Mouse (Mus musculus): ENCODE measurements around the gene Aldh3b2. TPM values are rescaled to one million over a fixed set of nuclear protein-coding genes. Genes with fewer than 3 reads are reported as not detected.

The Aldh3b2 gene
- total RNA-seq, 2 experiments from 2014 or later = 8.9 to 11.2 TPM

DNA sequence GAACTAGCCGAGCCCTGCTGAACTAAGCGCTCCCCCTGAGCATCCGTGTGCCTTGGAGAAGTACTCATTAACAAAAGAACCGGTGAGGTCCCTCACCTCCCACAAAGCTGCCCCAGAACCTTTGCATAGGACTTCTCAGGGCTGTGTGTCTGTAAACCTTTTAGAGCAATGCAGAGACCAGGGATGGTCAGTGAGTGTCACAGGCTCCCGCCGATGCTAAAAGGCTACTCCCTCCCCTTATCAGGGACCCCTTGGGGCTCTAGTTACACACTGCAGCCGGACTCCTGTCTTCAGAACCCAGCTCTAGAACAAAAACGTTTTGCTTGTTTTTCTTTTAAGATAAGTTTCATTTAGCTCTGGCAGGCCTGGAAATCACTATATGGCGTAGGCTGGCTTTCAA is 40.9 kb downstream of the Aldh3b2 start:
- no peak for DNase-seq

DNA sequence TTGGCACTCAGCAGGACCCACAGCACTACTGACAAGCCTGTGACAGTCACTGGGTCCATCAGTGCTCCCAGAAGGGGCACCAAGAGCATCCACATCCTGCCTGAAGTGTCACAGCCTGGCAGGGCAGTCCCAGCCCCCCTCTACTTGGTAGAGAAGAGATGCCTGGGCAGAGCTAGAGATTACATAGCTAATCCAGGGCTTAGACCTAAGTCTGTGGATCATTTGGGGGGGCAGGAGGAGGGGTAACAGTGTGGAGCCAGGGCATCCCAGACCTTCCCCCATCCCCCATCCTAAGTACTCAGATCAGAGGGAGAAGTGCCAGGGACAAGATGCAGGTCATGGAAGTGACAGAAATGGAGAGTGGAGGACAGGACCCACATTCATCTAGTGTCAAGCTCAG is 42.7 kb downstream of the Aldh3b2 start:
- no peak for DNase-seq

DNA sequence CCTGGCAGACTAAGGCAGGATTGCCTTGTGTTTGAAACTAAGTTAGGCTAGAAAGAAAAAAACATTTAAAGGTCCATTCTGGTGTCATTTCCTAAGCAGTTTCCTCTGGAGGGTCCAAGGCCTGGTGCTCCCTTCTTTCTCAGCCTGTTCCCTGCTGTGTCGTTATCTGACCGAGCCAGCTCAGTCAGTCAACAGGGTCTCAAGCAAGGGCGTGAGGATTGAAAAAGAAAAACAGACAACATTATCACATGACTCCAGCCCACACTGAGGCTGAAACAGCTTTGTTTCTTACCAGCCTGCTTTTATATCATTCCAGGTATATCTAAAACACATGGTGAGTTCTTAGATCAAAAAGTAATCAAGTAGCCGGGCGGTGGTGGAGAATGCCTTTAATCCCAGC is 43.5 kb downstream of the Aldh3b2 start:
- DNase-seq = no peak

DNA sequence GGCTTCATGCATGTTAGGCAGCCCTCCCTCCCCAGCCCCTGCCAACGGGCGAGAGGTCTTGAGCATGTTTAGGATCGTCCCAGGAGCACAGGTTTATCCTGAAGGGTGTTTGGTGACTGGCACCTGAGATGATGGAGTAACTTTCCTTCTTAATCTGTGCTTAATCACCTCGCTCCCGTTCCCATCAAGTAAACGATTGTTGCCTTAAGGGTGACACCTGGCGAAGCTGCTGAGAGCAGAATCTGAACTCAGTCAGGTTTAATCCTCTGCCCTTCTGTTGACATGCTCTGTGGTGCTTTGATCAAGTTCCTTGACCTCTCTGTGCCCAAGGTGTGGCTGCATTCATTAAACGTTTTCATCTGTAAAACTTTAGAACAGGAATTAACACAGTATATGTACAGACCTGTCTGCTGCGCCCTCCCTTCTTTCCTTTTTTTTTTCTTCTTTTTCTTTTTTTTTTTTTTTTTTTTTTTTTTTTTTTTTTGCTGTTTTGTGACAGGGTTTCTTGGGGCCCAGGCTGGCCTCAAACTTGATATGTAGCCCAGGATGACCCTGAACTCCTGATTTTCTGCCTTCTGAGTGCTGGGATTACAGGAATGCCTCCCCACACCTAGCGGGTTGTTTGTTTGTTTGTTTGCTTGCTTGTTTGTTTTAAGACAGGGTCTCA is 45.9 kb downstream of the Aldh3b2 start:
- no peak for DNase-seq

DNA sequence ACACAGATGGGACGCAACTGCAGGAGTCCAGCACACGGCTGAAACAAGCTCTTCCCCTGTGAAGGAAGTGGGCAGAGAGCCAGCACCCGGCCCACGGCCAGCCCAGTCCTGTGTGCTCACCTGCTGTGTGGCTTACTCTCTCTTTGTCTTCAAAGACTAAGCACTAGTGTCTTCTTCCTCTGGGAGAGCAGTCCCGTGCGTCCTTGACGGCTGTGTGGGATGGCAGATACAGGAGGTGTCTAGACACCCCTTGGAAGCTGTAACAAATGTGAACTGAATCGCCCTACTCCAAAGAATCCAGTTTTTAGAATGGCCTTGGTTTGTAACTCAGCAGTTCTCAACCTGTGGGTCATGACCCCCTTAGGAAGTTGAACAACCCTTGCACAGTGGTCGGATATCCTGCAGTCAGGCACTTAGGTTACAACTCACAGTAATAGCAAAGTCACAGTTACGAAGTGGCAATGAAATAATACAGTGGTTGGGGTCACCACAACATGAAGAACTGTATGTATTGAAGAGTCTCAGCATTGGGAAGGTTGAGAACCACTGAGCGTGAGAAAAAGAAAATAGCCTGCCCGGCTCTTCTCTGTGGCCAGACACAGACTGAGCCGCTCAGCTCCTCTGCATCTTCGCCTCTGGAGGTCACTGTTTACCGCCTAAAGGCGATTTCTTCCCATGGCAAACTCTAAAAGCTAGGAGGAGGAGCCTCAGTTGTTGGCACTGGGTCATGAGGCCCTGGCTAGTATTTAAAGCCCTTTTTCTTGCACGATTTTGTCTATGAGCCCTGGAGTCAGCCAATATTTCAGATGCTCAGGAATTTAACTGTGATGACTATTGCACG is 46.8 kb downstream of the Aldh3b2 start:
- peak; percentile 86 for DNase-seq

DNA sequence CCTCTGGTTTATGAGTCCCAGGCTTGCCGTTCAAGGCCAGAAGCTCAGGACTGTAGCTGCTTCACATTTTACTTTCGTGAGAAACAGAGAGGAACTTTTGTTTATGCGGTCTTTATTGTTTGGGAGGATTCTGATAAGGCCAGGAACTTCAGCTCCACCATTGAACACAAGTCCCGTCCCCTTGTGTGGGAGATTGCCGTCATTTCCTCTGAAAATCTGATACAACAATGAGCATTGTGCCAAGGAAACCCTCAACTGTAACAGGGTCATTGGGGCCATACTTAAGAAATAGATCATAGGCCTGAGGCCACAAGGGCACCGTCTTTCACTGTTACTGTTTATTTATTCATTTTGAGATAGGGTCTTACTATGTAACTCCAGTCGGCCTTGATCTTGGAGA is 51.1 kb downstream of the Aldh3b2 start:
- no peak for DNase-seq

DNA sequence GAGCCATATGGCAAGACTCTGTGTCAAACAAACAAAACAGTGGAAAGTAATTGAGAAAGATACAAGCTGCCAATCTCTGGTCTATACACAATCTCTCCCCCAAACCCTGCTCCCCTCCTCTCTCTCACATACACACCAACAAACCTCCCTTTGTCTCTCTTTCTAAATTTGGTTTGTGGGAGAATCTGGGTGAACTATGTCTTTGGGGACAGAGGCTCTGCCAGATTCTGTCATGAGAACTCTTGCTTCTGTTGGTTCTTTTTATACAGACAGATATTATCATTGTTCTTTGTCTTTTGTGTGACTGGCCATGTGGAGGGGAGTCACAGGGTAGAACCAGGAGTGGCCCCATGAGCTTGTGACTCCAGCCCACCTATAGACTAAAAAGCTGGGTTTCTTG is 55.4 kb downstream of the Aldh3b2 start:
- no peak for DNase-seq

Other genes with a start within 250 kb of the Aldh3b2 start
- gene Kmt5b, start 204.9 kb upstream of the Aldh3b2 start, total RNA-seq (2021) = 10 to 100 TPM; 42.2 to 55.8 TPM
- 10 to 100 TPM; 46.6 to 53.1 TPM for gene Chka, start 120.6 kb upstream of the Aldh3b2 start, total RNA-seq (2021)
- gene Tcirg1, start 65.2 kb upstream of the Aldh3b2 start, total RNA-seq (2021) = 10 to 100 TPM; 40.7 to 52.9 TPM
- 100 to 1,000 TPM; 409 to 436 TPM for gene Ndufs8, start 59.6 kb upstream of the Aldh3b2 start, total RNA-seq (2021)
- 10 to 100 TPM; 50.9 to 71.0 TPM for gene Aldh3b1, start 42.5 kb upstream of the Aldh3b2 start, total RNA-seq (2021)
- gene Unc93b1, start 37.1 kb upstream of the Aldh3b2 start, total RNA-seq (2021) = 10 to 100 TPM; 42.5 to 47.5 TPM
- gene Aldh3b3, start 13.7 kb upstream of the Aldh3b2 start, total RNA-seq (2021) = under 1 TPM; 0.63 to 0.76 TPM
- 10 to 100 TPM; 32.0 to 33.3 TPM for gene Acy3, start 14.2 kb downstream of the Aldh3b2 start, total RNA-seq (2021)
- gene Tbx10, start 20.4 kb downstream of the Aldh3b2 start, total RNA-seq (2021) = not detected
- 10 to 100 TPM; 39.4 to 40.5 TPM for gene Nudt8, start 28.3 kb downstream of the Aldh3b2 start, total RNA-seq (2021)
- 1 to 10 TPM in 1 of 2 experiments, under 1 TPM in 1; 0.72 to 1.9 TPM for gene Gm49405, start 28.3 kb downstream of the Aldh3b2 start, total RNA-seq (2021)
- gene Doc2g, start 31.0 kb downstream of the Aldh3b2 start, total RNA-seq (2021) = 1 to 10 TPM; 1.3 to 3.0 TPM
- 100 to 1,000 TPM; 683 to 759 TPM for gene Ndufv1, start 40.5 kb downstream of the Aldh3b2 start, total RNA-seq (2021)
- 100 to 1,000 TPM; 270 to 316 TPM for gene Gstp1, start 65.7 kb downstream of the Aldh3b2 start, total RNA-seq (2021)
- 10 to 100 TPM; 34.9 to 50.2 TPM for gene Gstp2, start 73.7 kb downstream of the Aldh3b2 start, total RNA-seq (2021)
- gene Gstp3, start 87.2 kb downstream of the Aldh3b2 start, total RNA-seq (2021) = 10 to 100 TPM; 42.6 to 90.1 TPM
- under 1 TPM in 1 of 2 experiments, not detected in 1; 0.63 TPM for gene Cabp2, start 109.2 kb downstream of the Aldh3b2 start, total RNA-seq (2021)
- gene Cdk2ap2, start 124.9 kb downstream of the Aldh3b2 start, total RNA-seq (2021) = 10 to 100 TPM; 56.3 to 64.1 TPM
- gene Pitpnm1, start 127.7 kb downstream of the Aldh3b2 start, total RNA-seq (2021) = 10 to 100 TPM; 59.7 to 75.1 TPM
- 10 to 100 TPM; 71.5 to 73.4 TPM for gene Aip, start 153.5 kb downstream of the Aldh3b2 start, total RNA-seq (2021)
- gene Gpr152, start 167.5 kb downstream of the Aldh3b2 start, total RNA-seq (2021) = not detected
- 1 to 10 TPM in 1 of 2 experiments, under 1 TPM in 1; 0.69 to 1.9 TPM for gene Cabp4, start 171.7 kb downstream of the Aldh3b2 start, total RNA-seq (2021)
- 100 to 1,000 TPM; 185 to 193 TPM for gene Coro1b, start 176.3 kb downstream of the Aldh3b2 start, total RNA-seq (2021)
- gene Ptprcap, start 181.3 kb downstream of the Aldh3b2 start, total RNA-seq (2021) = 10 to 100 TPM; 11.5 to 14.0 TPM
- gene Rps6kb2, start 191.0 kb downstream of the Aldh3b2 start, total RNA-seq (2021) = 10 to 100 TPM; 26.5 to 38.2 TPM
- gene Carns1, start 203.2 kb downstream of the Aldh3b2 start, total RNA-seq (2021) = 1 to 10 TPM; 4.8 to 8.8 TPM
- gene Tbc1d10c, start 219.0 kb downstream of the Aldh3b2 start, total RNA-seq (2021) = 1 to 10 TPM; 4.2 to 6.6 TPM
- 100 to 1,000 TPM; 411 to 414 TPM for gene Ppp1ca, start 219.7 kb downstream of the Aldh3b2 start, total RNA-seq (2021)
- 10 to 100 TPM in 1 of 2 experiments, 1 to 10 TPM in 1; 7.4 to 10.8 TPM for gene Rad9a, start 229.3 kb downstream of the Aldh3b2 start, total RNA-seq (2021)
- 1 to 10 TPM; 8.3 to 9.8 TPM for gene Clcf1, start 241.9 kb downstream of the Aldh3b2 start, total RNA-seq (2021)
- not detected for gene AC109138.7, start 242.0 kb downstream of the Aldh3b2 start, total RNA-seq (2021)